Mouse (Mus musculus): ENCODE data around the gene Mpig6b.

Mpig6b gene

DNA sequence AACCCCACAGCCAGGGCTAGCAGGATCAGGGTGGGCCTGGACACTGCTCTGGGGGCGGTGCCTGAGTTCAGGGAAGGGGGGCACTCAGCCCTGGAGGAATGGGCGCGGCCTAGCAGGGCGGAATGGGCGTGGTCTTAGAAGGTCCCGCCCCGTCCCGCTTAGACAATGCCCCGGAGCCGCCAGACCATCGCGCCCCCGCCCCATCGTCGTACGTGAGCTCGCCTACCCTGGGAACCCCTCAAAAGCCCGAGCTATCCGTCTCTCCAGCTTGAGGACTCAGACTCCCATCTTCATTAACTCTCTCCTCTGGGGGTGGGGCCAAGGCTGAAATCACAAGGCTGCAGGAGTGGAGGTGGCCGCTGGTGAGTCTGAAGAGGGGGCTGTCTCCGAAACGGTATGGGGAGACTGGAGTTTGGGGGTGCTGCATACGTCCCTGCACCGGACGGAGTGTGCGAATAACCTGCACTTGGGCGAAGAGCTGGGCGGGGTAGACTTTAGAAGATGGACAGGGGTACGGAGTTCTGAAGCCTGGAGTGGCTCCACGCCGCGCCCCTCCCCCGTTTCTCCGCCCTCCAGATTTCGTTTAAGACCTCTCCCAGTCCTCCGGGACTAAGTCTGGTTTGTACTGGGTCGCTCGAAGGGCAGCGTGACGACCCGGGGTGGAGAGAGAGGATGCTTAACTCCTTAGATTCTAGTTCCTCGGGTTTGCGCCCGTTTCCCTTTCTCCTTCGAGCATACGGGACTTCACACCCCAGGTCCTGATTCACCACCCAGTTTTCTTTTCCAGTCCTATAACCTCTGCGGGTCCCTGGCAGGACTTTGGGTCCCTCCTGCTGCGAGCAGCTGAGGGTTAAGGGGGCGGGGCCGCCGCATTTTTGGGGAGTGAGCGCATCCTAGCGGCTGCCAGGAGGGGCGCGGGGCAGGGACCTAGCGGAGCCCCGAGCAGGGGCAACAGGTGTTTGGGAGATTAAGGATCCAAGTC is 6.8 kb downstream of the Mpig6b start, which contains the start of gene Ddah2:
Gene Ddah2 (plus strand): TSS at position 125 of the 982 bp plus-strand sequence.
- DNase-seq, result peak; percentile 97

GRCm38 (mm10) chr17:35058316-35058715 is 7.7 kb downstream of the Mpig6b start:
- DNase-seq, result no peak

GRCm38 (mm10) chr17:35057090-35057489 is 8.9 kb downstream of the Mpig6b start:
- DNase-seq, result no peak

GRCm38 (mm10) chr17:35055691-35056495 is 10.1 kb downstream of the Mpig6b start:
- DNase-seq, result peak; percentile 43

DNA sequence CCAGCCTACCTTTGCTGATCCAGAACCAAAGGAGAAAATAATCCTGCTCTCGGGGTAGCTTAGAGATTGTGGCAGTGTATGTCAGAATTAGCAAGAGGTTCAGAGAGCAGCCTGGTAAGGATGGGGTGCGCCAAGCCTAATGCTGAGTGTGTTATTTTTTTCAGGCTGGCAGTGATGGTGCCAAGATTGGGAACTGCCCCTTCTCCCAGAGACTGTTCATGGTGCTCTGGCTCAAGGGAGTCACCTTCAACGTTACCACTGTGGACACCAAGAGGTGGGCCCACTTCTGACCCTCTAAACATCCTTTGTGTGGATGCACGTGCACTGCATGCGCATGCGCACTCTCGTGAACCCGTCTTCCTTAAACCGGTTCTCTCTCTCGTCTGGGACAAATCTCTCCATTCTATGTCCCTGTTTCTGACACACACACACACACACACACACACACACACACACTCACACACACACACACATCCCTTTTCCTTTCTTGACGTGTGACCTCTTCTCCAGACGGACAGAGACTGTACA is 13.6 kb downstream of the Mpig6b start:
- DNase-seq, result no peak

GRCm38 (mm10) chr17:35051156-35052086 is 14.6 kb downstream of the Mpig6b start:
- peak; percentile 92 for DNase-seq

GRCm38 (mm10) chr17:35050126-35050750 is 15.7 kb downstream of the Mpig6b start:
- DNase-seq, result peak; percentile 93

- DNase-seq, result peak; percentile 80
These were observed 16.4 kb downstream of the Mpig6b start, which contains the start of gene Clic1 for GRCm38 (mm10) chr17:35049561-35050016. TSS of gene Clic1 (plus strand) at chr17:35049966.

DNA sequence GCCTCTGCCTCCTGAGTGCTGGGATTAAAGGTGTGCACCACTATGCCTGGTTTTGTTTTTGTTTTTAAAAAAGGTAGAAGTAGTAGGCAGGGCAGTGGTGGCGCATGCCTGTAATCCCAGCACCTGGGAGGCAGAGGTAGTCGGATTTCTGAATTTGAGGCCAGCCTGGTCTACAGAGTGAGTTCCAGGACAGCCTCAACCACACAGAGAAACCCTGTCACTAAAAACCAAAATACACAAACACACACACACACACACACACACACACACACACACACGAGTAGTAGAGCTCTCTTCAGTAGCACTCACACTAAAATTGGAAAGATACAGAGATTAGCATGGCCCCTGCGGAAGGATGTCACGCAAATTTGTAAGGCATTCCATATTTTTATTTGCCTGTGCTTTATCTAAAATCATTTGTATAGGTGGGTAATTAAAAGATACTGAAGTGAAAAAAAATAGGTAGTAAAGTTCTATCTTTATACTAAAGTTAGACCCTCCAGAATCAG is 17.0 kb downstream of the Mpig6b start:
- no peak for DNase-seq

- DNase-seq, result peak; percentile 35
These were observed 17.6 kb downstream of the Mpig6b start for GRCm38 (mm10) chr17:35048149-35048931.

- no peak for DNase-seq
These were observed 18.3 kb downstream of the Mpig6b start for GRCm38 (mm10) chr17:35047688-35048087.

DNA sequence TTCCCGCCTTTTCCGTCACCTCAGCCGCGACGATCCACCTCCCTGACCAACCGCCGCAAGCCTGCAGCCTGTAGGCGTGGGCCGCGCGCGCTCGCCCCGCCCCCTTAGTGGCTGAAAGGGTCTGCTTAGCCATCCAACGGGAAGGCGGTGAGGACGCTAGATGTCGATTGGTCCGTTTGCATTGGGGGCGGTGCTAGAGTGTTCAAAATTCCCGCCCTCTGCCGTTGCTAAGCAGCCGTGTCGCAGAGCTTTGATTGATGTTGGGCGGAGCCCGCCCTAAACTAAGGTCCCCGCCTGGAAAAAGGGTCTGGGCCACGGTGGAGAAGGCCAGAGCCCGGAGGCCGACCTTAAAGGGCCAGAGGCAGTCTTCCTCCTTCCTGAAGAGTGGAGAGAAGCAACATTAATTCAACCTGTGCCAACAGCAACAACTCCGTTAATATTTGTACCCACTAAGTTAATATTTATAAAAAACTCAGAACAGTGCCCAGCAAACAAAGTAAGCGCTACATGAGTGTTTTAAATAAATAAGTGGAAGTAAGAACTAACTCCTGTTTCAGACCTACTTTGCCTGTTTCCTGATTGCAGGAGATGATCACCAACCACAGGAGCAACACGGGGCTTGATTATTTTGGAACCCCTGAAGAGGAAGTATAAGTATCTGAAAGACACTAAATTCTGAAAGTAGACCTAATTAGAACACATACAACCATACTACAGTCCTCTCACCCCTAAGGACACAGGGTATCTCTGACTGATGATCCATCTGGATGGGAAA is 19.1 kb downstream of the Mpig6b start, which contains the start of gene Msh5:
Gene Msh5 (minus strand): TSS at position 65 of the 775 bp plus-strand sequence.
- DNase-seq, result peak; percentile 98

DNA sequence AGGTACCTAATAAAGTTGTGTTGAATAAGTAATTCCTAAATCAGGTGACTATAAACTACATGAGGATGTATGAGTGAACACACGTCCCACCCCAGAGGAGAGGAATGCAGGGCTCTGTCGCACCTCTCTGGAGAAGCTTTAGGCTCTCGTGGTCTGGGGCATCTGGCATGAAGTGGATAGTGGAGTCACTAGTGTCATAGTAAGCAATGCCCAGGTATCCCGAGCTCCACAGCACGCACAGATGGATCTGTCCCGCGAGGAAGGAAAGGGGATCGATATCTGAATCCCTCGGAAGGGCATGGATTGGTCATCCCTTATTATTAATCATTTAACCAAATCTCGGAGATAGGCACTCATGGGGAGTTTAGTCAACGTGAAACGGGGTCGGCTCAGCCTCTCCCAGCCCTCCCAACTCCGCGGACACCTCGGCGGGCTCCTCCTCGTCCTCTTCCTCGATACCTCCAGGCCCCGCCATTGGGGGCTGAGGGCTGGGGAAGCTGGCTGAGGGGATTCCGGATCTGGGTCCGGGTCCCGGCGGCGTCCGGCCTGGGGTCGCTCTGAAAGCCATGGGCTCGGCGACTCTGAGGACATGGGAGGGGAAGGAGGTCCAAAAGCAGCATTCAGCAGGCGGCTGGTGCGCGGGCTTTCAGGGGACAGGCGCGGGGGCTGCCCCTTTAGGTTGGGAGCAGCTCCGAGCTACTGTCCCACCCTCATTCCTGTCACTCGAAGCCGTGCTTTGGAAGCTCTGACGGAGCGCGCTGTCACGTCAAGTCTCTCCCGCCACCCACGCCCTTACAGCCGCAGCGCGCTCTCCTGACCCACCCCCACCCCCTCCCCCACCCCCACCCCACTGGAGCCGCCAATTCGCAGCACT is 19.9 kb downstream of the Mpig6b start:
- no peak for DNase-seq

DNA sequence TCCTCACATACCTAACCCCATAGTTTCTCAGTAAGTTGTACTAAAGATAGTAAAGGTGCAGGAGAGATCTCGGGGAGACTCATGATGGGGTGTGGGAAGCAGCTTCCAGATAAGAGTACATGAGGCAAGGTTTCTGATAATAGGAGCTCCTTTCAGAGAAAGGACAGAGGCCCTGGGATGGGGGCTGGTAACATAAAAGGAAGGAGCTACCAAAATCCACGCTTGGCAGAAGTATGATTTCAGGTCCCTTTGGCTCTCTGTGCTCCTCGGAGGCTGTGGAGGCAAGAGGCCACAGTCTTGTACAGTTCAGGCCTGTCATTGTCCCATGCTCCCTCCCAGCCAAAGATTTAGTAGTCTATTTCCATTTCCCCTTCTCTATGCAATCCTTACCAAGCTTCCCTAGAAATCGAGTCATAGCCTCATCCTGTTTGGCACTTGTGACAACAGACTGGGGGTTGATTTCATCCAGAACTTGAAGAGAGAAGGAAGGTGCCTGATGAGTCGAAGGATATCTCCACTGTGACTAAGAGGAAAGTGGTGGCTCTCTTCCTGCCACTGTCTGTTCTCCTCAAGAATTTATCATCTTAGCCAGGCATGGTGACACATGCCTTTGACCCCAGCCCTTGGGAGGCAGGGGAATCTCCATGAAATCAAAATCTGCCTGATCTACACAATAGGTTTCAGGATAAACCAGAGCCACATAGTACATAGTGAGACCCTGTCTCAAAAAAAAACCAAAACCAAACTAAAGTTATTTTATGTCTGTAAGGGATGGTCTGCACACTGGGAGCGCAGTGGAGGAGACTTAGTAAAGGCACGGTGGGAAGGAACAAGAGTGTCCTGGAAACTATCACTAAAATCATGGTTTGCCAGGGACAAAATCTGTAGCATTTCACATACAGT is 20.8 kb downstream of the Mpig6b start:
- no peak for DNase-seq

DNA sequence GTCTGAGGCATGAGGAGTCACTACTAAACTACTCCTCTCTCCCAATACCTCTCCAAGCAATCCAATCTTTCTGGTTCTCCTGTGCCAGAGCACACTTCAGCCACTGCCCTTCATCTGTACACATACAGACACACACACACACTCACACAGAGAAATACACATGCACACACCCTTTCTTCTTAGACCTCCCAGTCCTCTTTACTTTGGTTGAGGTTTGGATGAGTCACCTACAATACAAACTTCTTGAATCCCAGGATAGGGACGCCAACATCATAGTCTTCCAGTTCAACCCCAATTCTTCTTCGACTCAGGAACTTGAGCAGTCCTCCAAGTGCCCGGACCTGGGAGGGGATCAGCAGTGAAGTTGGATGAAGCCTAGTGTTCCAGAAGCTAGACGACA is 22.2 kb downstream of the Mpig6b start:
- DNase-seq, result no peak

DNA sequence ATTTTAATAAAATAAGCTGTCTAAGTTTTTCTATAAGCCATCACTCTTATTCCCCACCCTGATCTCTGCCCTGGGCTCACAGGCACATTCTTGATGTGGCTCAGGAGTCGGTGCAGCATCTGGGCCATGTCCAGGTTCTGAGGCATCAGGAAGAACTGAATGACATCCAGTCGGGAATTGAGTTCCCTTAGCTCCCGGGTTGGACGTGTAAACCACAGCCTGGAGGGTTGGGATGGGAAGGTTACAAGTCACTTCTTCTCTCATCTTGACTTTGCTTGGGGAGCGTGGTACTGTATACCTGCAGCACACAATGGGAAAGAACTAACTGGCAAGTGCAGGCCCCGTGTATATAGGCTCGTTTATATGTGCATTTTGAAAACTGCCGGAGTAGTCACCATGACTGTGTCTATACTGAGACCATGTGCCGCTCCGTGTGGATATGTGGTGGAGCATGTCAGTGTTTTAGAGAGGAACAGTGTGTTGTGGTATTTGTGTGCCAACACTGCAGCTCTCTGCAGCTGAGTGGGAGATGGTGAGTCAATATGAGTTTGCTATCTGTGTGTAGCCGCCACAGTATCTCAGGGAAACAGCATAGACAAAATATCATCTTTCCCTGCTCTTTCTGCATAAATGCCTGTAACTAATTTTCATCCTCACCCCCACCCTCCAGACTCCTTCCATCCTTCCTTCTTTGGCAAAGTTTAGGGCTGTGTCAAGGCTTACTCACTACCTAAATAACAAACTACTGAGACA is 26.7 kb downstream of the Mpig6b start:
- no peak for DNase-seq

GRCm38 (mm10) chr17:35034896-35035295 is 31.1 kb downstream of the Mpig6b start:
- no peak for DNase-seq
